Mouse (Mus musculus) midbrain, postnatal 0 days (tissue): ENCODE measurements around the gene Rtl6. TPM values are rescaled to one million over a fixed set of nuclear protein-coding genes. Genes with fewer than 3 reads are reported as not detected.
A peak's percentile ranks its signal among the peaks of the same experiment; 100 is the strongest.

Experiments used
- ATAC-seq: fragments of 200-750 bp; cut with Nextera tagmentation; 2 replicates; pipeline ENCODE4 v1.8.0; 2017; ENCODE audit warnings: moderate number of reproducible peaks, mild to moderate bottlenecking, moderate TSS enrichment, moderate library complexity; ENCODE audit not compliant: low FRiP score
- DNase-seq: peaks from one replicate; pipeline ENCODE4 v3.0.0-alpha.2; 2015; ENCODE audit warnings: low spot score
- H3K27ac ChIP-seq: fragments of 300-500 bp; sonication (generic); 2 replicates; pipeline ENCODE4 v1.5.1; 2014; ENCODE audit warnings: low read depth, mild to moderate bottlenecking, low read length, mixed read lengths
- H3K27me3 ChIP-seq: fragments of 300-500 bp; sonication (generic); 2 replicates; pipeline ENCODE4 v1.6.1; 2014; ENCODE audit warnings: low read length, control low read depth, mixed read lengths; ENCODE audit not compliant: insufficient read depth
- H3K36me3 ChIP-seq: fragments of 300-500 bp; sonication (generic); 2 replicates; pipeline ENCODE4 v1.6.1; 2014; ENCODE audit warnings: low read length, control low read depth, mixed read lengths; ENCODE audit not compliant: insufficient read depth
- H3K4me1 ChIP-seq: fragments of 300-500 bp; sonication (generic); 2 replicates; pipeline ENCODE4 v1.6.1; 2014; ENCODE audit warnings: mild to moderate bottlenecking, control low read depth, antibody characterized with exemption, low read length, mixed read lengths; ENCODE audit not compliant: insufficient read depth
- H3K4me2 ChIP-seq: fragments of 300-500 bp; sonication (generic); 2 replicates; pipeline ENCODE4 v1.6.1; 2014; ENCODE audit warnings: low read depth, mild to moderate bottlenecking, low read length, mixed read lengths; ENCODE audit not compliant: poor library complexity, severe bottlenecking
- H3K4me3 ChIP-seq: fragments of 300-500 bp; sonication (generic); 2 replicates; pipeline ENCODE4 v1.5.1; 2014; ENCODE audit warnings: low read depth, mild to moderate bottlenecking, low read length, moderate library complexity
- H3K9ac ChIP-seq: fragments of 300-500 bp; sonication (generic); replicated peaks from 2 replicates; pipeline ENCODE4 v1.6.1; 2014; ENCODE audit warnings: mild to moderate bottlenecking, low read length, moderate library complexity, mixed read lengths; ENCODE audit not compliant: poor library complexity, severe bottlenecking
- H3K9me3 ChIP-seq: fragments of 300-500 bp; sonication (generic); 2 replicates; pipeline ENCODE4 v1.6.1; 2016; ENCODE audit warnings: low read length, control low read depth
- CTCF ChIP-seq: IDR thresholded peaks from 2 replicates; pipeline ENCODE4 v1.5.1; 2016; ENCODE audit warnings: antibody characterized with exemption, mild to moderate bottlenecking
- WGBS: fragments of 180-500 bp; shearing (Covaris S2); extraction: QIAGEN DNeasy Blood & Tissue Kit; methylation state at CpG from one replicate; pipeline ENCODE4 v1.1.7; 2014; 5-methylcytosine and 5-hydroxymethylcytosine counted together
- polyA plus RNA-seq: library from polyadenylated mRNA; unstranded; fragments of >200 nt; fragmentation: Nextera tagmentation; extraction: Ambion mirVana; gene quantifications from 2 replicates; pipeline ENCODE4 v1.2.1, GENCODE M21; 2015
- total RNA-seq: library from RNA; depleted of rRNA; stranded (reverse); fragments of >200 nt; gene quantifications from 2 replicates; pipeline ENCODE4 v1.2.3, GENCODE M21; 2014; rRNA removed

The Rtl6 gene
- total RNA-seq = 85.5 and 90.3 TPM in 2 replicates
- 52.9 and 55.9 TPM in 2 replicates for polyA plus RNA-seq

GRCm38 (mm10) chr15:84557189-84557921, at the start of gene Rtl6:
TSS of gene Rtl6 (minus strand) at chr15:84557823.
- DNase-seq = peak; percentile 96
- WGBS = 10% methylated on average over 58 of the region's 59 CpGs
- Histone ChIP-seq H3K4me1 (peaks cover 10% of the 10 kb centered on the region; the same call in 1 of the 2 replicates), H3K4me2 (peak within 1 kb of the TSS; percentile 71), H3K27ac (peak within 1 kb of the TSS; percentile 89), H3K27me3 (no peaks in the 10 kb centered on the region), H3K36me3 (peaks cover 8% of the 10 kb centered on the region; the same call in 1 of the 2 replicates), H3K9ac (peak within 1 kb of the TSS; percentile 84), H3K4me3 (peak within 1 kb of the TSS; percentile 62), H3K9me3 (no peaks in the 10 kb centered on the region)
- no peak for TF ChIP-seq CTCF
- ATAC-seq = peak; percentile 90

- no peaks in the 10 kb centered on the region for H3K9me3 ChIP-seq
- no peak overlapping the region for H3K9ac ChIP-seq
- H3K27me3 ChIP-seq = no peaks in the 10 kb centered on the region
- H3K4me3 ChIP-seq = no peak overlapping the region
- ATAC-seq = no peak
- TF ChIP-seq CTCF = no peak
- 85% methylated on average over 8 of the region's 8 CpGs for WGBS
- no peaks in the 10 kb centered on the region for H3K36me3 ChIP-seq
- H3K4me1 ChIP-seq = no peaks in the 10 kb centered on the region
- DNase-seq = no peak
- no peak overlapping the region for H3K27ac ChIP-seq
- H3K4me2 ChIP-seq = no peak overlapping the region
Measured at GRCm38 (mm10) chr15:84603267-84603963, 45.8 kb upstream of the Rtl6 start.

- 75% methylated on average over 9 of the region's 9 CpGs for WGBS
- Histone ChIP-seq H3K4me3 (no peak overlapping the region), H3K27ac (no peak overlapping the region), H3K9me3 (no peaks in the 10 kb centered on the region), H3K36me3 (no peaks in the 10 kb centered on the region), H3K9ac (no peak overlapping the region), H3K4me1 (no peaks in the 10 kb centered on the region), H3K4me2 (no peak overlapping the region), H3K27me3 (no peaks in the 10 kb centered on the region)
- no peak for ATAC-seq
- no peak for DNase-seq
- peak; percentile 42 for TF ChIP-seq CTCF
Measured at GRCm38 (mm10) chr15:84600977-84601595, 43.5 kb upstream of the Rtl6 start.

DNA sequence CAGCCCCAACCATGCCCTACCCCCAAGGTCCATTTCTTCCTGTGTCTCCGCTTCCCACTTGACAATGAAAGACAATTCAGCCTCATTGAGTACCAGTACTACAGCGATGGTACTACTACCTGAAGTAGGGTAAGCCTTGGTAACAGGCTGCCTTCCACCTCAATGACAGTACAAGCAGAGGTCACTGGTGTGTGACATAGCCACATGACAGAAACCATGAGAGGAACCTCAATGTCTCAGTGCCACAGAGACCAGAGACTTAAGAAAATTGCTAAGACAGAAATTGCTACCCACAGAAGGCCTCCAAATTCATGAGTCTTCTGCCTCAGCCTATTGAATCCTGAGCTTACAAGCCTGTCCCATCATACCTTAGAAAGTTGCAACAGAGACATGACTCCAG, 41.3 kb upstream of the Rtl6 start:
- DNase-seq (no peak), ATAC-seq (no peak)
- no peak for TF ChIP-seq CTCF
- Histone ChIP-seq H3K27me3 (no peaks in the 10 kb centered on the region), H3K36me3 (no peaks in the 10 kb centered on the region), H3K27ac (no peak overlapping the region), H3K4me1 (no peaks in the 10 kb centered on the region), H3K9me3 (no peaks in the 10 kb centered on the region), H3K9ac (no peak overlapping the region), H3K4me3 (no peak overlapping the region), H3K4me2 (no peak overlapping the region)
- 98% methylated on average over 2 of the region's 2 CpGs for WGBS

- 83% methylated on average over 1 of the region's 1 CpGs for WGBS
- no peak for ATAC-seq
- no peaks in the 10 kb centered on the region for H3K4me1 ChIP-seq
Measured at GRCm38 (mm10) chr15:84597816-84598215, 40.2 kb upstream of the Rtl6 start.

More at GRCm38 (mm10) chr15:84597816-84598215, 40.2 kb upstream of the Rtl6 start:
- no peak overlapping the region for H3K9ac ChIP-seq
- H3K27me3 ChIP-seq = no peaks in the 10 kb centered on the region
- H3K36me3 ChIP-seq = no peaks in the 10 kb centered on the region
- no peaks in the 10 kb centered on the region for H3K9me3 ChIP-seq
- TF ChIP-seq CTCF = no peak
- no peak overlapping the region for H3K4me3 ChIP-seq
- H3K4me2 ChIP-seq = no peak overlapping the region
- DNase-seq = no peak
- H3K27ac ChIP-seq = no peak overlapping the region
